Mouse (Mus musculus): ENCODE measurements around the gene Olfr1133. TPM values are rescaled to one million over a fixed set of nuclear protein-coding genes. Genes with fewer than 3 reads are reported as not detected.

Olfr1133 gene
- polyA plus RNA-seq, 1 experiment from 2014 or later: not detected

Other genes starting within 250 kb of the Olfr1133 start
- gene Olfr1123, start 230.7 kb downstream of the Olfr1133 start, polyA plus RNA-seq (2014; fragmentation: Nextera tagmentation; extraction: Ambion mirVana): not detected in 2 replicates
- 0.08 and 0.10 TPM in 2 replicates for gene Olfr1124, start 217.1 kb downstream of the Olfr1133 start, polyA plus RNA-seq (2014; fragmentation: Nextera tagmentation; extraction: Ambion mirVana)
- not detected in 2 replicates for gene Olfr1126, start 193.4 kb downstream of the Olfr1133 start, polyA plus RNA-seq (2014; fragmentation: Nextera tagmentation; extraction: Ambion mirVana)
- gene Pramel7, start 150.3 kb downstream of the Olfr1133 start, polyA plus RNA-seq (2014; fragmentation: Nextera tagmentation; extraction: Ambion mirVana): not detected in 2 replicates
- gene Pramel6, start 140.8 kb downstream of the Olfr1133 start, polyA plus RNA-seq (2014; fragmentation: Nextera tagmentation; extraction: Ambion mirVana): not detected in 2 replicates
- not detected in 2 replicates for gene Olfr153, start 115.6 kb downstream of the Olfr1133 start, polyA plus RNA-seq (2014; fragmentation: Nextera tagmentation; extraction: Ambion mirVana)
- gene Olfr1128, start 101.8 kb downstream of the Olfr1133 start, polyA plus RNA-seq (2014; fragmentation: Nextera tagmentation; extraction: Ambion mirVana): not detected in 2 replicates
- not detected in 2 replicates for gene Olfr1129, start 73.5 kb downstream of the Olfr1133 start, polyA plus RNA-seq (2014; fragmentation: Nextera tagmentation; extraction: Ambion mirVana)
- not detected in 2 replicates for gene Olfr1130, start 41.2 kb downstream of the Olfr1133 start, polyA plus RNA-seq (2014; fragmentation: Nextera tagmentation; extraction: Ambion mirVana)
- gene Olfr1131, start 20.3 kb downstream of the Olfr1133 start, polyA plus RNA-seq (2014; fragmentation: Nextera tagmentation; extraction: Ambion mirVana): not detected in 2 replicates
- gene Olfr1132, start 9.8 kb downstream of the Olfr1133 start, polyA plus RNA-seq (2014; fragmentation: Nextera tagmentation; extraction: Ambion mirVana): not detected in 2 replicates
- gene Olfr1134, start 11.1 kb upstream of the Olfr1133 start, polyA plus RNA-seq (2014; fragmentation: Nextera tagmentation; extraction: Ambion mirVana): not detected in 2 replicates
- gene Olfr1135, start 26.3 kb upstream of the Olfr1133 start, polyA plus RNA-seq (2014; fragmentation: Nextera tagmentation; extraction: Ambion mirVana): not detected in 2 replicates
- not detected in 2 replicates for gene Olfr1136, start 46.6 kb upstream of the Olfr1133 start, polyA plus RNA-seq (2014; fragmentation: Nextera tagmentation; extraction: Ambion mirVana)
- gene Olfr1137, start 65.8 kb upstream of the Olfr1133 start, polyA plus RNA-seq (2014; fragmentation: Nextera tagmentation; extraction: Ambion mirVana): not detected in 2 replicates
- not detected in 2 replicates for gene Olfr1138, start 92.6 kb upstream of the Olfr1133 start, polyA plus RNA-seq (2014; fragmentation: Nextera tagmentation; extraction: Ambion mirVana)
- not detected in 2 replicates for gene Olfr1140, start 96.4 kb upstream of the Olfr1133 start, polyA plus RNA-seq (2014; fragmentation: Nextera tagmentation; extraction: Ambion mirVana)
- gene Olfr1141, start 106.6 kb upstream of the Olfr1133 start, polyA plus RNA-seq (2014; fragmentation: Nextera tagmentation; extraction: Ambion mirVana): not detected in 2 replicates
- gene Olfr152, start 132.1 kb upstream of the Olfr1133 start, polyA plus RNA-seq (2014; fragmentation: Nextera tagmentation; extraction: Ambion mirVana): not detected in 2 replicates
- not detected in 2 replicates for gene Olfr1143, start 153.2 kb upstream of the Olfr1133 start, polyA plus RNA-seq (2014; fragmentation: Nextera tagmentation; extraction: Ambion mirVana)
- not detected in 2 replicates for gene Olfr1145, start 162.4 kb upstream of the Olfr1133 start, polyA plus RNA-seq (2014; fragmentation: Nextera tagmentation; extraction: Ambion mirVana)
- gene Olfr1148, start 183.2 kb upstream of the Olfr1133 start, polyA plus RNA-seq (2014; fragmentation: Nextera tagmentation; extraction: Ambion mirVana): not detected in 2 replicates
- gene Olfr1150-ps1, start 196.6 kb upstream of the Olfr1133 start, polyA plus RNA-seq (2014; fragmentation: Nextera tagmentation; extraction: Ambion mirVana): not detected in 2 replicates
- gene Olfr1151, start 208.5 kb upstream of the Olfr1133 start, polyA plus RNA-seq (2014; fragmentation: Nextera tagmentation; extraction: Ambion mirVana): not detected in 2 replicates
- 0.04 TPM in 1 of 2 replicates, not detected in the other for gene Olfr1152, start 219.1 kb upstream of the Olfr1133 start, polyA plus RNA-seq (2014; fragmentation: Nextera tagmentation; extraction: Ambion mirVana)
- not detected in 2 replicates for gene Olfr1153, start 247.6 kb upstream of the Olfr1133 start, polyA plus RNA-seq (2014; fragmentation: Nextera tagmentation; extraction: Ambion mirVana)

Measured in neural tube, embryonic 14.5 days (tissue).